Mouse (Mus musculus) cortical plate, adult 2 months (tissue): ENCODE measurements around the gene Slc5a12. TPM values are rescaled to one million over a fixed set of nuclear protein-coding genes. Genes with fewer than 3 reads are reported as not detected.

Experiments
- H3K27ac ChIP-seq: fragments of 200-500 bp; 2 replicates; pipeline ENCODE4 v1.5.1; 2012; ENCODE audit warnings: low read length, control low read depth, inconsistent platforms; ENCODE audit not compliant: insufficient read depth
- H3K4me1 ChIP-seq: fragments of 200-500 bp; 2 replicates; pipeline ENCODE4 v1.6.1; 2011; ENCODE audit warnings: low read length; ENCODE audit not compliant: control insufficient read depth, insufficient read depth
- H3K4me3 ChIP-seq: fragments of 200-500 bp; 2 replicates; pipeline ENCODE4 v1.5.1; 2011; ENCODE audit warnings: mild to moderate bottlenecking, low read length, control low read depth; ENCODE audit not compliant: insufficient read depth
- CTCF ChIP-seq: fragments of 200-500 bp; IDR thresholded peaks from 2 replicates; pipeline ENCODE4 v1.5.1; 2011; ENCODE audit warnings: mild to moderate bottlenecking, control low read depth, low read length; ENCODE audit not compliant: insufficient read depth; ENCODE audit errors: extremely low read depth
- POLR2A ChIP-seq: fragments of 200-500 bp; IDR thresholded peaks from 2 replicates; pipeline ENCODE4 v1.6.1; 2011; ENCODE audit warnings: mild to moderate bottlenecking, low read length, control low read depth; ENCODE audit not compliant: insufficient read depth; ENCODE audit errors: extremely low read depth
- polyA plus RNA-seq: library from polyadenylated mRNA; depleted of rRNA; stranded (reverse); fragments of >200 nt; gene quantifications from 2 replicates; pipeline ENCODE4 v1.2.3, GENCODE M21; 2012; rRNA removed

Gene Slc5a12
- polyA plus RNA-seq, 1 experiment: 0.04 TPM

GRCm38 (mm10) chr2:110671071-110671624 lies 74.0 kb downstream of the Slc5a12 start:
- H3K4me3 ChIP-seq: no peak overlapping the region
- no peak for TF ChIP-seq CTCF
- TF ChIP-seq POLR2A: no peak
- H3K27ac ChIP-seq: no peak overlapping the region
- H3K4me1 ChIP-seq: peaks cover 2% of the 10 kb centered on the region; the same call in 1 of the 2 replicates

Other genes with a start within 250 kb of the Slc5a12 start
- gene Fibin, start 234.1 kb upstream of the Slc5a12 start, polyA plus RNA-seq: 1.3 and 2.3 TPM in 2 replicates
- 0.23 and 0.29 TPM in 2 replicates for gene Muc15, start 124.0 kb downstream of the Slc5a12 start, polyA plus RNA-seq